Mouse (Mus musculus) activated CD4-positive, CD25-positive, alpha-beta regulatory T cell, adult 9 weeks (primary cell): Measurements from ENCODE around the gene Rbpjl. TPM values are rescaled to one million over a fixed set of nuclear protein-coding genes. Genes with fewer than 3 reads are reported as not detected.

Source experiments
- polyA plus RNA-seq: library from polyadenylated mRNA; unstranded; fragments of 100-300 nt; shearing (Covaris generic); gene quantifications from one replicate; pipeline ENCODE4 v1.2.1, GENCODE M21; 2017

Gene Rbpjl
- not detected for polyA plus RNA-seq

DNA sequence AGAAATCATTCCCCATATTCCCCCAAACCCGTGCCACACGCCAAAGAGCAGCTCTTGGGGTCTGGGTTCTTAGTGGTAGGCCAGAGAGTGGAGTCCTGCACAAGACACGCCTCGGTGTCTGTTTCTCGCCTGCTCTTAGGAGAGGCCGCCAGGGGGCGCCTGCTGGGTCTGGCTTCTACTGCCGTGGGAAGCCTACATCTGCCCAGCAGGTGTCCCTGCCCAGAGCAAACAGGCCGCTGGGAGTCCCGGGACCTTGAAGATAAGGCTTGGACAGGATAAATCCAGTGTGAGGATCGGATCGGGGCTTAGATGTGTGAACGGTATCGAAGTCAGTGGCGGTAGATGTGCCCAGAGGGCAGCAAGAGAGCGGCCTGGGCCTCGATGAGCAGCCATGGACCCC is at the start of gene Rbpjl:
Gene Rbpjl, plus strand, starts transcription at position 236 of the 400 bp plus-strand sequence.

DNA sequence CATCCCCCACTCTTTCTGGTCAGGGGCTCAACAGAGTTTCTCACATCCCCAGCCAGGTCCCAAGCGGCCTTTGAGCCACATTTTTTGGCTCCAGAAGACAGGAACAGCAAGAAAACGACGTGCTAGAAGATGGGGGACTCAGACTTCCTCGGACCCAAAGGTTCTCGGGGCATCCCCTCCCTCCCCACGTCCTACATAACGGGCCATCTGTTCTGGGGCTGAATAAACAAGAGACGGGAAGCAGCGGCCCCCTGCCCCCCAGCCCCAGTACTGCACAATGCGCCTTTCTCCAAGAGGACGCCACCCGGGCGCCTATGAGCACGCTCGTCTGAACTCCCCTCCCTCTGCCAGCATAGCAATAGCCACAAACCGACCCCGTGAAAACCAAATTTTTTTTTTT is 13.9 kb upstream of the Rbpjl start, which contains the start of gene Slpi:
Gene Slpi, minus strand, starts transcription at position 76 of the 400 bp plus-strand sequence.

DNA sequence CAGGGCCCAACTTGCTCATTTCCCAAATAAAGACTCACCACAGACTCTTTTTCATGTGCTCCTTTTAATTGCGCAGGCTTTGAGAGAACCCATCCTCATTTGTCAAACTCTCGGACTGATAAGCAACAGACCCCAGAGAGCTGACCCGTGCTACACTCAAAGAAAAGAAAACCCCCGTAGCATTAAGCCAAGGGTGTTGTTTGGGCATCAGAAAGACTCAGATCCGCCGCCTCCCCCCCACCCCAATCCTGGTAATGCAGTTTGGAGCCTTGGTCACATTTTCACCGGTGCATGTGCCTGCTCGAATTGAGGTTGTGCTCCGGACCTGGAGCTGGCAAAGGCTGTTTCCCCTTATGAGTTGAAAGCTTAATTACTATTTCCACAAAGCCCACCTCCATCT is 2.1 kb downstream of the Rbpjl start, which contains the start of gene Matn4:
Gene Matn4, minus strand, starts transcription at position 101 of the 400 bp plus-strand sequence.

DNA sequence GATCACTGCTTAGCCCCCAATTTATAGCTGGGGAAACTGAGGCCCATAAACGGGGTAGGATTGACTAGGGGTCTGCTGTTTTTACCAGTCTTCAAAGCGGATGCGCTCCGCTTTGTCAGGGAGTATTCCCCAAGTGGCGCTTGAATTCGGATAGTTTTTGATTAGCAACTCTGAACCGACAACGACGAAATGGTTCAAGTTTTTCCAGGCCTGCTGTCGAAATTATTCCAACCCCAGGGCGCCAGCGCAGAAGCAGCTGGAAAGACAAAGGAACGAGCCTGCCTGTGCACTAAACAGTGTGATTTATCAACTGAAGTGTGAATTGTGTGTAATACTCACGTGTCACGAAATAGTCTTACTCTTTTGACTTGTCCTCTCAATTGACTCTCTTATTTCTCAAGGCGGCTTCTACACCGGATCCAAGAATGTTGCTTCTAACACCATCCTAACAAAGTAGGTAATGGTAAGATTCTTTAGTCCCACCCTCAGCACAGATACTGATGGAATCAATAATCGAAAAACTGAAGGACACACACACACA is 40.6 kb downstream of the Rbpjl start, which contains the start of gene Sdc4:
Gene Sdc4, minus strand, starts transcription at position 428 of the 541 bp plus-strand sequence.

DNA sequence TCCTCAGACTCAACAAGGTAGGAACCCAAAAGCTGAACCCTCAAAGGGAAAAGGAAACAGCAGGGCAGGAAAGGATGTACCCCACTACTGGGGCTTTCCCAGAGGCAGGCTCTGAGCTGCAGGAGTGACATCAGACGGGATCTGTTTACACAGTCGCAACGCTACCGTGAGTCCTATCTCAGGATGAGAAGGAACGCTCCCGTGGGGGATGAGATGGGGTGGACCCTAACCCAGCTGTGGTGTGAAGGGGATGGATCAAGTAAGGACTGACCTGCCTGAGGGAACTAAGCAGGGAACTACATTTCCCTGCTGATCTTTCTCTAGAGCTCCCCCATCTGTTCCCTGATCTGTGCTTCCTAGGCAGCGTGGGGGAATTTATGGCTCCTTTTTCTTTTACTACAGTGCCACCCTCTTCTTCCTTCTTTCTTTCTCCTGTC is 53.9 kb downstream of the Rbpjl start, which contains the start of gene Sys1:
Gene Sys1, plus strand, starts transcription at position 101 of the 437 bp plus-strand sequence.

DNA sequence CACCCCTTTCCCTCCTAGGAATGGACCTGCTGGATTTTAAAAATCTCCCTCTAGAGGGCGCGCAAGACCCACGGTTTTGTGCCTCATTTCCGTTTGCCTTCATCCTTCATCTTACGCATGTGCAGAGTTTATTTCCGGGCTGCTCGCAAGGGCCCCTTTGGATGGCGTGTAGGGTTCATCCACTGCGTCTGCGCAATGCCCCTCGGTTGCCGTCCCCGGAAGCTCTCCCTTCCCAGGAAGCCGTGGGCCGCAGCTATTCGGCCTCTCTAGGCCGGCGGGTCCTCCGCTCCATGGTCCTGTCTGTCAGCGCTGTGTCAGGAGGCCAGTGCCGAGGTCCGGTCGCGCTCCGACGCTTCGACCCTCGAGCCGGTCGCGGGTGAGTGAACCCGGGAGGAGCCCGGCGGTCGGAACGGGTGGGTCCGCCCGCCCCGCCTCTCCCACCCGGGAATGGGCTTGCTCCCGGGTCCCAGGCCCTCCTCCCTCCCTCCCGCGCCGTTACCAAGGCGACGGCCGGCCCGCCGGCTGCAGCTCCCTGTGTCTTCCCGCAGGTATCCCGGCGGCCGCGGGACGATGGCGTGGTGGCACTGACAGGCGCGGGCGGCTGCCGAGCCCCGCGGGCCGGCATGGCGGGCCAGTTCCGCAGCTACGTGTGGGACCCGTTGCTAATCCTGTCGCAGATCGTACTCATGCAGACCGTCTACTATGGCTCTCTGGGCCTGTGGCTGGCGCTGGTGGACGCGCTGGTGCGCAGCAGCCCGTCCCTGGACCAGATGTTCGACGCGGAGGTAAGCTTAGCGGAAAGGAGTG is 58.0 kb downstream of the Rbpjl start, which contains the start of gene Gm20458:
Gene Gm20458, plus strand, starts transcription at position 223 of the 807 bp plus-strand sequence.

Other genes starting within 250 kb of the Rbpjl start
- not detected for gene Kcns1, start 232.0 kb upstream of the Rbpjl start, polyA plus RNA-seq
- not detected for gene Wfdc5, start 220.4 kb upstream of the Rbpjl start, polyA plus RNA-seq
- gene Wfdc12, start 212.5 kb upstream of the Rbpjl start, polyA plus RNA-seq = not detected
- not detected for gene Wfdc15a, start 203.0 kb upstream of the Rbpjl start, polyA plus RNA-seq
- gene Wfdc15b, start 181.5 kb upstream of the Rbpjl start, polyA plus RNA-seq = not detected
- gene Svs2, start 164.7 kb upstream of the Rbpjl start, polyA plus RNA-seq = not detected
- not detected for gene Svs3b, start 146.5 kb upstream of the Rbpjl start, polyA plus RNA-seq
- gene Svs4, start 124.7 kb upstream of the Rbpjl start, polyA plus RNA-seq = not detected
- not detected for gene Svs3a, start 113.9 kb upstream of the Rbpjl start, polyA plus RNA-seq
- gene Svs6, start 86.4 kb upstream of the Rbpjl start, polyA plus RNA-seq = not detected
- gene Svs5, start 70.4 kb upstream of the Rbpjl start, polyA plus RNA-seq = not detected
- gene Slpi, start 14.0 kb upstream of the Rbpjl start, polyA plus RNA-seq = 5.0 TPM
- not detected for gene Matn4, start 2.0 kb downstream of the Rbpjl start, polyA plus RNA-seq
- 36.4 TPM for gene Sdc4, start 40.7 kb downstream of the Rbpjl start, polyA plus RNA-seq
- 23.4 TPM for gene Sys1, start 53.8 kb downstream of the Rbpjl start, polyA plus RNA-seq
- gene Gm20458, start 57.8 kb downstream of the Rbpjl start, polyA plus RNA-seq = 2.2 TPM
- gene Trp53tg5, start 70.6 kb downstream of the Rbpjl start, polyA plus RNA-seq = 0.31 TPM
- gene Dbndd2, start 83.0 kb downstream of the Rbpjl start, polyA plus RNA-seq = 5.9 TPM
- gene Pigt, start 94.4 kb downstream of the Rbpjl start, polyA plus RNA-seq = 37.1 TPM
- 5.5 TPM for gene Wfdc2, start 159.3 kb downstream of the Rbpjl start, polyA plus RNA-seq
- gene Spint3, start 170.3 kb downstream of the Rbpjl start, polyA plus RNA-seq = not detected
- gene Wfdc6a, start 182.3 kb downstream of the Rbpjl start, polyA plus RNA-seq = not detected
- not detected for gene Eppin, start 190.5 kb downstream of the Rbpjl start, polyA plus RNA-seq
- not detected for gene Wfdc6b, start 210.4 kb downstream of the Rbpjl start, polyA plus RNA-seq
- not detected for gene Wfdc8, start 210.5 kb downstream of the Rbpjl start, polyA plus RNA-seq
- not detected for gene Wfdc16, start 235.7 kb downstream of the Rbpjl start, polyA plus RNA-seq